8 mouse cellular contexts compared by ENCODE assay signal in genomic region chr4:131921461-131922346, GRCm38 (mm10). TPM values are rescaled to one million over a fixed set of nuclear protein-coding genes. Genes with fewer than 3 reads are reported as not detected.
DNase-seq lines count a peak whose midpoint lies in the region; TF ChIP-seq lines count a peak whose summit lies in the region.

TSS of gene Tmem200b (plus strand) at chr4:131921771.

- H3K36me3 ChIP-seq in myocyte (ENCODE audit: control insufficient read depth, insufficient read depth) = no peaks in the 10 kb centered on the region

- H3K4me3 ChIP-seq in layer of hippocampus, adult 2 months = peak within 1 kb of the TSS; percentile 53
- H3K4me3 ChIP-seq in myocyte = peak within 1 kb of the TSS; percentile 3

- peak within 1 kb of the TSS; percentile 32; the same call in 1 of the 2 replicates for H3K27ac ChIP-seq in layer of hippocampus, adult 2 months

- no peak for TF ChIP-seq POLR2A in myocyte (IDR thresholded peaks at IDR 0.05; ENCODE audit: insufficient read length, low read depth)

- DNase-seq in layer of hippocampus, adult 2 months (ENCODE audit: low spot score in 2 of 2) = no peak
- DNase-seq in layer of hippocampus, postnatal 25 days (ENCODE audit: extremely low spot score in 1 of 2, low spot score in 1 of 2) = no peak
- no peak for DNase-seq in adrenal gland, adult 8-10 months
- no peak for DNase-seq in gonadal fat pad, adult 2 months (ENCODE audit: low read depth)
- peak; percentile 56 for DNase-seq in kidney, postnatal 14 days
- DNase-seq in frontal cortex, postnatal 10 days (ENCODE audit: low spot score in 2 of 2) = no peak
- DNase-seq in layer of hippocampus, adult 18-20 months (ENCODE audit: low spot score in 2 of 2) = no peak

- no peak for TF ChIP-seq CTCF in layer of hippocampus, adult 2 months (conservative IDR thresholded peaks at IDR 0.05)

- H3K27me3 ChIP-seq in myocyte (ENCODE audit: control insufficient read depth, insufficient read depth, insufficient read length) = peaks cover 6% of the 10 kb centered on the region

- peak within 1 kb of the TSS; percentile 72 for H3K4me2 ChIP-seq in myocyte (ENCODE audit: low read depth)

- H3K79me2 ChIP-seq in myocyte (ENCODE audit: control insufficient read depth, insufficient read depth) = no peaks in the 10 kb centered on the region

- H3ac ChIP-seq in myocyte (ENCODE audit: control insufficient read depth, insufficient read length) = peak within 1 kb of the TSS; percentile 39

TF ChIP-seq in myocyte, 11 proteins besides CTCF, POLR2A, EP300 and RAD21:
- TF ChIP-seq TCF3 (IDR thresholded peaks at IDR 0.05; ENCODE audit: insufficient read length, low read depth) (no peak), MAX (IDR thresholded peaks at IDR 0.05; ENCODE audit: low read depth) (no peak), CEBPB (IDR thresholded peaks at IDR 0.05; ENCODE audit: insufficient read depth, poor library complexity, severe bottlenecking) (no peak), E2F4 (IDR thresholded peaks at IDR 0.05; ENCODE audit: insufficient read depth) (no peak), REST (IDR thresholded peaks at IDR 0.05; ENCODE audit: insufficient read depth, insufficient read length) (no peak), POLR2AphosphoS2 (IDR thresholded peaks at IDR 0.05; ENCODE audit: insufficient read length, low read depth) (no peak), SRF (IDR thresholded peaks at IDR 0.05; ENCODE audit: control insufficient read depth, insufficient read length, low read depth) (no peak), MYOG (IDR thresholded peaks at IDR 0.05; ENCODE audit: control insufficient read depth in 1 of 3, insufficient read depth in 1 of 3, insufficient read length in 2 of 3, low read depth in 2 of 3) (no peak), TCF12 (IDR thresholded peaks at IDR 0.05; ENCODE audit: insufficient read depth, poor library complexity, severe bottlenecking) (no peak), MYOD1 (IDR thresholded peaks at IDR 0.05; ENCODE audit: control insufficient read depth in 1 of 3, insufficient read length in 2 of 3, low read depth in 2 of 3) (no peak), USF1 (IDR thresholded peaks at IDR 0.05; ENCODE audit: low read depth) (no peak)

RNA-seq across cellular contexts. Expression of gene Tmem200b, which starts in this region (rescaled TPM):
- 1 to 10 TPM; 1.5 to 1.7 TPM for total RNA-seq in layer of hippocampus, adult 2 months (2021)
- 1 to 10 TPM; 1.4 to 2.3 TPM for total RNA-seq in layer of hippocampus, postnatal 25 days (2021)
- 10 to 100 TPM in 3 of 4 experiments, 1 to 10 TPM in 1; 9.0 to 11.7 (median 10.9) TPM for total RNA-seq in adrenal gland, adult 8-10 months (2022)
- polyA plus RNA-seq in gonadal fat pad, adult 2 months (2012; rRNA removed) = 9.0 and 12.7 TPM in 2 replicates
- 0.76 TPM for polyA plus RNA-seq in myocyte (2012; fragmentation: generic; extraction: Trizol)
- 1 to 10 TPM; 1.2 to 1.3 TPM for total RNA-seq in layer of hippocampus, adult 18-20 months (2021)
